Mouse (Mus musculus) lung, postnatal 4 days (tissue): ENCODE measurements around the gene Cacna2d3.

Experiments used
- DNase-seq, 2 experiments: peaks; one replicate each; pipeline ENCODE4 v3.0.0; 2021

Cacna2d3 gene

DNA sequence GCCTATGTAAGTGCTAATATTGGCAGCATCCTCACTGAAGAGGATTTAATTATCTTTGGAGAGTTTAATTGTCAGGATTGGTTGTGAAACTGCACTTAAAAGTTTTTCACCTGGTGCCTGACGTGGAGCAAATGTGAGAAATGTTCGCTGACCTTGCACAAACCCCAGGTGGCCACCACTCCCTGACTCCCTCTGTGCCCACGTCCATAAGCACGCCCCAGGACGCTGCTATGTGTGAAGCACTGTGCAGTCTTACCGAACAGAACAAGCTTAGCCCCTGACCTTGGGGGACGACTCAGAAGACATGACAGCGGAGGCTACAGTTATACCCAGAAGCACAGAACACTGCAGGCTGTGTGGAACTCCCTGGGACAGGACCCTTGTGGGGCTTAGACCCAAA lies 93.5 kb downstream of the Cacna2d3 start:
- DNase-seq: no peak

DNA sequence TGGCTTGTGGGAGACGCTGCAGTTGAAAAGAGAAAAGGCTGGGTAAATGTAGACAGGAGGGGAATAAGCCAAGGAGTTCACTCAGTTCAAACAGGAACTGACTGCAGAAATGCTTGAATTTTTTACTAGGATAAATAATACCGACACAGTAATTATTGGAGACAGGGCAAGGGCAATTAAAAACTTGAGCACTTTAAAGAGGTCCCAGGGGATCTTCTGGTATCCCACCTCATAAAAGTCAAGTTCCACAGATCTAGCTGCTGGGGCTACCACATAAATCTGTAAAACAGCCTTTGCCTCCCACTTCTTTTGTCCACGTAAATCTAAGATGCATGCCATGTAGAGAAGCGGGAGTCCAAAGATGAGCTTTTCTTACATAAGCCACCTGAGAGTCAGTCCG lies 109.2 kb downstream of the Cacna2d3 start:
- DNase-seq: no peak

DNA sequence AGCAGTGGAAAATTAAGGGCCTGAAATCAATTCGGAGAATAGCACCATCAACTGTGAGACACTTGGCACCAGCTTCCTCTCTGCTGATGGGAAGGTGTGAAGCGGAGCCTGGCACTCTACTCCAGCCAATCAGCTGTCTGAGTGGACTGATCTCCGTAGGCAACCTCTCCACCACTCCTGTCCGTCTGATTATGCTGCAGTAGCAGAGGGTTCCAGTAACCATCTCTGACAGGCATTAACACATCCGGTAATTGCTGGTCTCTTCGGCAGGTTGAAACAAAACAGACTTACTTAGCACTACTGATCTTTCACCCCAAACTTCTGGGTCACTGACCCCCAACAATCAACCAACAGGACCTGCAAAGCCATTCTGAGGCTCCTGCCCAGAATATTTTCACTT lies 112.9 kb downstream of the Cacna2d3 start:
- no peak for DNase-seq

DNA sequence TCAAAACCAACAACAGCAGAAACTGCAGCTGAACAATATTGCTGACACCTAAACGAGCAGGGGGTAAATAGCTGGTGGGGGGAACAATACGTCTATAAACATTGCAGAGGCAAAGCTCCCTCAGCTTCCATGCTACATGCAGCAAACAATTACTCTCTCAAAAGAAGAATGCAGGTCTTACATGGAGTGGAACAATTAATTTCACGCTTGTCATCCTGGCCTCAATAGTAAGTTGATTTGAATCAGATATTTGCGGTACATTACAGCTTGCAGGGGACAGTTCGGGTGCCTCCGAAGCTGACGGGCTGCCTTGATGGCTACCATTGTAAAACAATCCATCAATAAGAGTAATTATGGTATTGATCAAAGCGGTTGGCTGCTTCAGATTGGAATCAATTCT lies 122.2 kb downstream of the Cacna2d3 start:
- no peak for DNase-seq

DNA sequence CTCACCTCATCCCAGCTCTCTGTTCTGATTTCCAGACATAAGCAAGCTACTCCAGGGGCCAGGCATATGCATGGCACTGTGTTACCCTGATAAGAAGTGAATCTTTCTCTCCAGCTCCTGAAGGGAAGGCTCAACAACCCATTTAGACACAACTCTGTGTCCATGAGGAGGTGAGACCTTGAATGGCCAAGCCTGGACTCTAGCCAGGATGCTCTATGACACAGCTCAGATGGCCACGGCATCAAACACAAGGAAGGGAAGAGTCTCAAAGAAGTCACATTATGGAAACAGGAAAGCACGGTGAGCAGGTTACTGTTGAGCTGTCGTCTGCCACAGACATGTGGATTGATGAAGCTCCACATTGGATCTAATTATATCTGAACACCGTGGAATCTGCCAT lies 128.8 kb downstream of the Cacna2d3 start:
- no peak for DNase-seq

DNA sequence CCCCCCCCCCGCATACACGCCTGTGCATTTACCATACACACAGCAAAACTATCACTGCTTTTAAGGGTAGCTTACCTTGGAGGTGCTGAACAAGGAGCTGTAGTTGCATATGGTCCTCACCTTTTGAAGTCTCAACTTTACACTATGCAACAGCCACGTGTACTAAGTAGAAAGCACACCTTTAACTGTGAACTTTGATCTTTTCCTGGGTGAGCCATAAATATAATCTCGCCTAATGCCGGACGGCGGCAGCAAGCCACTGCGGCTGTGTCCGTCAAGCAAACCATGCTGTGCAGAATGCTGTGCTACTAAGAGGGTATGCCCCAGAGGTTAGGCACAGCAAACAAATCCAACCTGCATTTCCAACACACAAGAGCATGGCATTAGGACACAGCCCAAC lies 132.0 kb downstream of the Cacna2d3 start:
- no peak for DNase-seq

DNA sequence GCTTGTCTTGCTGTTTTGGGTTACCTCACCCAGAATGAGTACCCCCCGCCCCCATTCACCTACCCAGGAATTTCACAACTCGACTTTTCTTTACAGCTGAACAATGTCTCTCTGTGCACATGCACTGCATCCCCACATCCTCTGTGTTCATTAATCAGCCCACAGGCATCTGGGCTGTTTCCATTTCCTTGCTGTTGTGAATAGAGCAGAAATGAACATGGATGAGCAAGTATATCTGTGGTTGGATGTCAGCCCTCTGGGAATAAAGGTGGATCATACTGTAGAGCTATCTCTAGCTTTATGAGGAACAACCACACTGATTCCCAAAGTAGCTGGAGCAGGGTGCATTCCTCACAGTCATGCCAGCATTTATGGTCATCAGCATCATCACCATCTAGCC lies 139.7 kb downstream of the Cacna2d3 start:
- no peak for DNase-seq

DNA sequence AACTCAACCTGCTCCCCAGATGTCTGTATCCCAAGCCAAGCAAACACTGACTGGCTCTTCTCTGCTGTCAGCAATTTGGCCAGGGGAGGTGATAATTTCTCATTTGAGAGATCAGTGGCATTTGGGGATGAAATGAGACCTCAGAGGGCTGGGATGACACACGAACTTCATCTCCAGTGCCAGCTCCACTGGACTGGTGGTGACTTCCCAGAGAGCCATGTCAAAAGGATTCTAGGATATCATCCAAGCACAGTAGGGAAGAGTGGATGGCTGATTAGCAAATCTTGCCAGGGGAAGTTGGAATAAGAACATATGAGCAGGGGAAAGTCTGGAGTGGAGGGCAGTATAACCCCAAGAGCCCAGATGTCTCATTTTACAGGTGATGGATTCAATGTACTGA lies 143.9 kb downstream of the Cacna2d3 start:
- DNase-seq: no peak

DNA sequence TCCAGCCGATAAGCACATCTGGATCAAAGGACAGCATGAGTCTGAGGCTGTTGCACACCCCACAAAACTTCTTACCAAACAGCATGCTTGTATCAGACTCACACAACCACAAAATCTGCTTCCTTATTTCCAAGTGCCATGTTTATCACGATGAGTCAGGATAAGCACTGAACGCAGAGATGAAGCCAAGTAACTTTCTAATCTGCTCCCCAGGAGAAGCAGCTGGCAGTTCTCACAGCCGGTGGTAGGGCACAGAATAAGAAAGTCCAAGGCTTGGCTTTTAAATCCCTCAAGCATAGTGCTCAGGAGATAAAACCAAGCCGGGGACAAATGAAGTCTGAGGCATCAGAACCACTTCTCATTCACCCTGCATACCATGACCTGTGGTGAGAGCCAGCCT lies 146.1 kb downstream of the Cacna2d3 start:
- no peak for DNase-seq

DNA sequence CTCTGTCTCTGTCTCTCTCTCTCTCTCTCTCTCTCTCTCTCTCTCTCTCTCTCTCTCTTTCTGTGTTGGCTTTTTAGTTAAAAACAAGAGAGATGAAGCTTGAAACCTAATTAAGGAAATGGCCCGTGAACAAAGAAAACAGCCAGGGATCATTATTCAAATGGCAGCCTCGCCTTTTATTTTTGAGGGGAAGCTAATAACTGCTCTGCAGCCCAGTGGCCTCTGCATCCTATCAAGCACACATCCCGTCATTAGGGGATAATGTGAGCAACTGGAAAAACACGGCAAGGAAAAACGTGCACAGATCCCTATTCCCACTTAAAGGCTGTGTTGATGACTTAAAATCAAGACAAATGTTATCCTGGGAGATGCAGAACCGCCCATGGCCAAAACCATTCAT lies 159.0 kb downstream of the Cacna2d3 start:
- DNase-seq: no peak

DNA sequence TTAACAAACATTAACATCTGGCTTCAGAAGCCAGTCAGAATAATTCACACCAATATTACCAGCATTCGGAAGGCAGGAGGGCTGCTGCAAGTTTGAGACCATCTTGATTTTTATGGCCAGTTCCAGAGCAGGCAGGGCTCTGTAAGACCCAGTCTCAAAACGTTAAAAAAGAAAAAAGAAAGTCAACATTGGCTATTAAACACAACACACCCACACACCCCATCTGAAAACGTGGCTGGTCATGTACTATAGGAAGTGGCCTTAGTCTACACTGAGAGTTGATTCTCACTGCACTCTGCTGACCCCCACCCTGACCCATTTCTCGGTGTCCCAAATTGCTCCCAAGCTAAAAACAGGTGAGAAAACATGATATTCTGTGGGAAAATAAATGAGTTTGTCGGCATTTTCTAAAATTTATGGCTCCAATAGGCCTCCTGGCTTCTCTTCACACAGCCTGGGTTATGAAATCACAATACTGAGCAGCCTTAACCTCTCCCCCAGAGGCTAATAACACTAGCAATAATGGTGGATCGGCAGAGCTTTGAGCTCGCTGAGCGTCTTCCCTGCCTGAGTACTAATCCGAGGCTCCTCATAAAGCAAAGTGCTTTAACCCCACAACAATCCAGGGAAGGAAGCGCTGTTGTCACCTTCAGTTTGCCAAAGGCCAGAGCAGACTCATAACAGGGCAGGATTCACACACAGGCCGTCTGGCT lies 160.4 kb downstream of the Cacna2d3 start:
- DNase-seq: no peak

DNA sequence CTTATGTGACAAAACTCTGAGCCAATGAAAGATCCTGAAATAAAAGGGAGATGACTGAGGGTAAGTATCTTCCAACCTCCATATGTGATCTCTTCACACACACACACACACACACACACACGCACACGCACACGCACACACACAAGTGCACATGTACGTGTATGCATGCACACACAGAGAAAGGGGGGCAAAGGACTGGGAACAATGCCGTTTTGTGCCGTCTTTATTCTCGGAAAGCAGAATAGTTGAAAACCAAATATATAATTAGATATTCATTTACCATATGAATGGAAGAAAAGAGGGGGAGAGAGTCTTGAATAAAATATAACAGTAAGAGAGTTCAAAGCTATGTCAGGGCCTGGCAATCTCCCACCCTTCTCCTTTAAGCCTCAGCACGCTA lies 163.2 kb downstream of the Cacna2d3 start:
- DNase-seq: no peak

DNA sequence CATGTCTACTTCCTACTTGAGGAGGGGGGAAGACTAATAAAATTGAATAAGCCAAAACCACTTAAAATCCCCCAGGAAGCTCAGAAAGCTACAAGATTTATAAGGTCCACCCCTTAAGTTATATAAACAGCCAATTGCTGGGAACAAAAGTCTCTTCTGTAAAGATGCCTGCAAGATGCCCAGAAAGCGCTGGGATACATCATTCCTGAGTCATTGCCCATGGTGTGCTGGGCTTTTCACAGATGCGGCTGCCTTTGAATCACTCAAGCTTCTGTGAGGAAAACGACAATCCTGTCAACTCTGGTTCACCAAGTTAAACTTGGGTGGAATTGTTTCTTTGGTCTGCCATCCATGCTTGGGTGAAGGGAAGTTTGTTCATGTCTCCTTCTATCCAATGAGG lies 165.5 kb downstream of the Cacna2d3 start:
- DNase-seq: no peak

DNA sequence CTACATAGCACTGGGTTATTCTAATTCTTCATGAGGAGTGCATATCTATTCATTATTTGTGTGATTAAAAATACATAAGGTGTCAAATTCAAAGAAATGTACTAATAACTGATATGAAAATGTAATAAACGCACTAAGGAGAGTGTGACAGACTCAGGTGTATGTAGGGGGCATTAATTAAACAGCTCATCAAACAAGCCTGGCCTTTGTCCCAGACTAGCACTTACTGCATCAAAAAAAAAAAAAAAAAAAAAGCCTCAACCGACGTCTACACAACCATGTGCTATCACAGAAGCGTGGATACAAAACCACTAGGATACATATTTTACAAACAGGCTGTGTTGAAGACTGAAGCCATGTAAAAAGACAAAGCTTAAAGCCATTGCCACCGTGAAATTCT lies 169.2 kb downstream of the Cacna2d3 start:
- no peak for DNase-seq

DNA sequence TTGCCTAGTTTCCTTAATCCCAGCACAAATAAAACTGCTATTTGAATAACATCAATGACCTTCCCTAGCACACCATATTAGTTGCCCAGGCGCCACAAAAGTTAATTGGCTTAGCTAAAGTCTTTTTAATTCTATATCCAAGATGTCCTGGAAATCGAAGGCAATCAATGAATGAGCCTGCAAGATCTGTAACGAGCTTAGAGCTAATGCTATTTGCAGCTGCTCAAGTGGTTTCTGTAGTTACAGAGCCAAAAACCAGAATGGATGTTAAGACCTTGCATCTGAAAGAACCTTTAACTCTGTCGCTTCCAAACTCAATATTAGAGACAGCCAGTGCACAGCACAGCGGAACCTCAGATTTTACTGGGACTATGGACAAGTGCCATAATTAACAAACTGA lies 173.0 kb downstream of the Cacna2d3 start:
- no peak for DNase-seq

DNA sequence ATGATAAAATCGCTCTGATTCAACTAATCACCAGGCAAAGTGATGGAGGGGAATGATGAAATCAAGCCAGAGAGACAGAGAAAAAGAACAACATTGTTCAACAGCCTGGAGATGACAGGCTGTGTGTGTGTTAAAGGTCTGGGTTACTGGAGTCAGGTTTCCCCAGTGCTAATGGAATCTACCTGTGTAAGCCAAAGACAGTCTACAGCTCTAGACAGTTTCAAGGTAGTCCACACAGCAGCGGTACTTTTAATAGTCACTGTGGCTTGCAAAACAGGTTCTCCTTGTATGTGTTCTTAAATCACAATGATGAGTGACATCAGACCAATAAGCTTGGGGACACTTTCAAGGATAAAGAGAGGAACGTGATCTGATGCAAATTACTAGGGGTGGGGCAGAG lies 191.1 kb downstream of the Cacna2d3 start:
- DNase-seq: no peak

DNA sequence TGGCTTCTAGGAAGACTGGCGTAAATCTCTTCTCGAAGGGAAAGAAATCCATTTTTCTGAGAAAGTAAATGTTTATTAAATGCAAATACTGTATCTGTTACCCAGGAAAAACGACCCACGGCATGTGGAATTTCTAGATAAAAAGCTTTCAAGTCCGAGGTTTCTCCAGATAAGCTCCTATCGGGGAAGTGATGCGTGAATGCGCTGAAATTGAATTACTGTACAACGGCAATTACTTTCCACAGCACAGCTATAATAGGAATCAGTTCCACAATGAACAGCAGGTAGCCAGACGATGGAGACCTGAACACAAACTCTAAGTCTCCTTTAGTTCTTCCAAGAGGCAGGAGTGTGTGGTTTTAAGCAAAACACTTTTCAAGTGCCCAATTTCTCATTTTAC lies 193.0 kb downstream of the Cacna2d3 start:
- no peak for DNase-seq

DNA sequence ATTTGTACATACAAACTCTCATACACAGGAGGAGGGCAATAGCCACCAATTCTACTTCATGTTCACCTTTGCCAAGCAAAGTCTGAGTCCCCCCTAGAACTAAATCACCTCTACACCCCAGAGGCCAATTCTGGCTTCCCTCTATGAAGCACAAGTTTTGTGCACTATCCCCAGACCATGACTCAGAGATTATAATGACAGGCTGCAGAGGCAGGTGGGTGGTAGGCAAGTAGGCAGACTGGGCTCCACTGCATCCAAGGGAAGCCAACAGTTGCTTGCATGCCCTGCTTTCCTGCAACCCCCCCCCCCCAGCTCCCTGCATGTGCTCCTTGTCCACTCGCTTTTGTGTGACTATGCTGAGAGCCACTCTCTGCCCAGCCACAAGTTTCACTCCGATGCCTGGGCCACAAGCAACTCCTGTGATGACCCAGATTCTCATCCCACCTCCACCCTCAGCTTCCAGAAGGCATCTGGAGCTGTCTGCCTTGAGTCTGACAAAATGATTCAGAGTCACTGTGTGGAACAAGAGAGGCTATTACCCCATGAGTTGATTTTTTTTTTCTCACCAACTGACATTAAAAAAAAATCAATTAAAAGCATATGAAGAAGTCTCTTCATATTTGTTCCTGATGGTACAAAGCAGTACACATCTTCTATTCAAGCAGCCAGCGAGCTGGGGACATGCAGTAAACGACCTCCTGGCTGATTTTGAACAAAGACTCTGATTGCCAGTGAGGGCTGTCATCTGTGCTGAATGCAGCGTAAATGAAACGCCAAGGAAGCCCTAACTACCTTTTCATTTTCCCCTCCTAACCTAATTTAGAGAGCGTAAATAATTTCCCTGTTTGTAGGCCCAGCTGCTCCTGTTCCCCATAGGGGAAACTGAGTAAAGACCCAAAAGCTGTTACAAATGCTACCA lies 201.7 kb downstream of the Cacna2d3 start:
- DNase-seq: no peak

DNA sequence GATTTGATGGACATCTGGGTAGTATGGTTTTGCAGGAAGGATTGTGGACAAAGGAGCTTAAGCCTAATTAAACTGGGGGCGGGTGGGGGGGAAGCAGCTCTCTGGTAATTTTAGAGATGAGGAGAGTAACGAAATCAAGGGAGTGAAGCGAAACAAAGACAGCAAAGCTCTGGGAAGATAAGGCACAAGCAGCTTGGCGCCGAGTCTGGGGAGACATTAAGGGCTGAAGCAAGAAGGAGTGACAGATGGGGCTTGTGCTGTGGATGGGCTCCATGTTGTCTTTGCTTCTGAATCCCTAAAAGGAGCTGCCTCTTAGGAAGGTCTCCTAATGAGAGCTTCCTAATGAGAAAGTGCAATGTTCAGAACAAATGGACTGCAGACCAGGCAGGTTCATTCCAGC lies 219.0 kb downstream of the Cacna2d3 start:
- DNase-seq: no peak

DNA sequence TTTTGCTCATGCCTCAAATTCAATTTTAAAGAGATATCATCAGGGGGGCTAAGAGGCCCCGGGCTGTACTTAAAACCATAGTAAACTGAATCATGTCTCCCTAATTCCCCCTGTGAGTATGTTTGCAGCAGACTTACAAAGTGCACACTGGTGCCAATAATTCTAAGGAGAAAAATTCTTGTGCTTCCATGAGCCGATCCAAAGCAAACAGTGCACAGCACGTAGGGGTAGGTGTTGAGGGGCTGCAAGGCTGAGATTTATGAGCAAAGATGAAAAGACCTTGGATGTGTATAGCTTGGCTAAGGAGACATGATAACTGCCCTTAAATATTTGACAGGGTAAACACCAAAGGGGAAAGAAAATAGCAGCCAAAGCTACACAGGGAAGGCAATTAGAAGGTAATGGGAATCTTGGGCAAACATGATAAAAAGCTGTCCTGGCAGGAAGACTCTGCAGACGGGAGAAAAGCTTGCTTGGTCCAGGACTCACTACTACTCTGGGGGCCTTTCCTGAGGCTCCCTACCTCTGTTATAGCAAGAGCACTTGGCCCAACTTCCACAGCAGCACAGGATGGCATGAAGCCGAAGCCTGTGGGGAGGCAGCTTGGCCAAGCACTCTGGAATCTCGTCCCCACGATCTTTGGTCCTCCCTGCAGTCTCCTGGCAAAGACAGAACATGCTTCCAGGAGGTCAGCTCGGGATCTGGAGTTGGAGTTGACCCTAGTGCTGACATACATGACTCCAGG lies 222.9 kb downstream of the Cacna2d3 start:
- no peak for DNase-seq

DNA sequence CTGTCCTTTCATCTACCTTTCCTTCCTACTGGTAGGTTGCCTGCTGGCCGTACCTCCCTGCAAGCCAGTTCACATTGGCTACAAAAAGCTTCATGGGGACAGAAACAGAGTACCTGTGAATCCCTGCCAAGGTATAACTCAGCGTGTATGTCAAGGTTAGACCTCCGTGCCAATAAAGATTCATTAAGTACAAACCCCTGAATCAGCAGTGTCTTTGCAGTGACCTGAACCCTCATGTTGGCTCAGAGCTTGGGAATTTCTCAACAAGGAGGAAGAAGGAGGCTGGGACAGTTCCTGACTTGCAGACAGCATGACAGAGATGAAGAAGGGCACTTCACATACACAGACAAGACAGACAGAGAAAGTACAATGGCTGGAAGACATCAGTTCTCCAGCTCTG lies 225.1 kb downstream of the Cacna2d3 start:
- no peak for DNase-seq

DNA sequence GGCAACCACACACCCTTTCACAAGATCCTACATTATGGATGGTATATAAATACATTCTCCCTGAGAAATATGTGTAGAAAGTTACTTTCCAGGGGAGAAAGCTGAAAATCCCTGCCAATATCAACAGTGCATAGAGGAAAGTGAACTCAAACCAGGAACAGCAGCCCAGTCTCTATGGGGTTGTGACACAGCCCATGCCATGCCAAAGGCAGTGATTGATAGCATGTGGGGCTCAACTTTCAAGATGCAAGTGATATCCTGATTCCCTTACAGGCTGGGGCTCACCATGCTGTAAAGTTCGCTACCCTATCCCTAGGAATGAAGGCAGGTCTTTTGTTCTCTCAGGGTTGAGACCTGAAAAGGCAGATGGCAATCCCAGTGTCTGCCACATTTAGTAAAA lies 229.9 kb downstream of the Cacna2d3 start:
- no peak for DNase-seq

DNA sequence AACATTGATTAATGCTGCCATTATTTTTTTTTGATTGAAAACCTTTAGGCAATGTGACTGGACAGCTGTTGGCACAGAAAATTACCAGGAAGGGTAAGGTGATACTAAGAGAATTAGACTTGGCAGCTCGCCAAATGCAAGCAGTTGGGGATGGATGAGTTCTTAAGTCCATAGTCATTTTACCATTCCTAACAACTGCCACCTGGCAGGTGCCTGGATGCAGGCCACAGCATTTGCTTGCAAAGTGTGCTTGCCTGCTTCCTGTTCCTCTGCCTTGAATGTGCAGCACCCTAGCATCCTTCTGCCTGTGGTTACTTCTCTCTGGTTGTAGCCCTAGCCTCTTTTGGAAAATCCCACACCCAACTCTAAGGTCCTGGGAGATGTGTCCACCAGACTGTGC lies 236.2 kb downstream of the Cacna2d3 start:
- DNase-seq: no peak
